Mouse (Mus musculus) liver, embryonic 14.5 days (tissue): ENCODE data around the gene Hoga1. TPM values are rescaled to one million over a fixed set of nuclear protein-coding genes. Genes with fewer than 3 reads are reported as not detected.

Experiments
- ATAC-seq: fragments of 200-750 bp; cut with Nextera tagmentation; 2 replicates; pipeline ENCODE4 v1.8.0; 2017; ENCODE audit warnings: moderate number of reproducible peaks, mild to moderate bottlenecking, moderate library complexity; ENCODE audit not compliant: insufficient read depth
- DNase-seq, 3 experiments: peaks; one replicate each; pipeline ENCODE4 v3.0.0-alpha.2; 2012 to 2013; ENCODE audit warnings: low read depth in 3 of 3, low spot score in 3 of 3
- H3K27ac ChIP-seq: fragments of 300-500 bp; sonication (generic); 2 replicates; pipeline ENCODE4 v1.5.1; 2014; ENCODE audit warnings: moderate library complexity, mild to moderate bottlenecking, control low read depth, inconsistent platforms
- H3K27me3 ChIP-seq: fragments of 300-500 bp; sonication (generic); 2 replicates; pipeline ENCODE4 v1.6.1; 2014; ENCODE audit warnings: mild to moderate bottlenecking, low read length, moderate library complexity; ENCODE audit not compliant: control insufficient read depth, insufficient read depth
- H3K36me3 ChIP-seq: fragments of 300-500 bp; sonication (generic); replicated peaks from 2 replicates; pipeline ENCODE4 v1.6.1; 2014; ENCODE audit warnings: low read depth; ENCODE audit not compliant: control insufficient read depth, insufficient read depth
- H3K4me1 ChIP-seq, 2 experiments: fragments of 200-500 bp in 1 of 2; fragments of 300-500 bp in 1 of 2; sonication (generic) in 1 of 2; replicated peaks; 2 replicates each; pipeline ENCODE4 v1.6.1; 2012 to 2014; ENCODE audit warnings: antibody characterized with exemption in 1 of 2, inconsistent platforms in 1 of 2, low read length in 1 of 2; ENCODE audit not compliant: control insufficient read depth in 2 of 2, insufficient read depth in 2 of 2
- H3K4me2 ChIP-seq: fragments of 300-500 bp; sonication (generic); 2 replicates; pipeline ENCODE4 v1.6.1; 2014; ENCODE audit warnings: low read depth, mild to moderate bottlenecking, control low read depth, moderate library complexity
- H3K4me3 ChIP-seq, 2 experiments: fragments of 200-500 bp in 1 of 2; fragments of 300-500 bp in 1 of 2; sonication (generic) in 1 of 2; 2 replicates each; pipeline ENCODE4 v1.5.1; 2012 to 2014; ENCODE audit warnings: low read depth in 2 of 2, low read length in 2 of 2, mild to moderate bottlenecking in 2 of 2, control low read depth in 1 of 2, inconsistent platforms in 1 of 2, moderate library complexity in 1 of 2; ENCODE audit not compliant: insufficient read depth in 1 of 2
- H3K9ac ChIP-seq: fragments of 300-500 bp; sonication (generic); replicated peaks from 2 replicates; pipeline ENCODE4 v1.6.1; 2014; ENCODE audit warnings: mild to moderate bottlenecking, control low read depth, moderate library complexity
- H3K9me3 ChIP-seq: fragments of 300-500 bp; sonication (generic); 2 replicates; pipeline ENCODE4 v1.6.1; 2016; ENCODE audit warnings: low read length, mixed read lengths; ENCODE audit not compliant: control insufficient read depth
- CTCF ChIP-seq: IDR thresholded peaks from 2 replicates; pipeline ENCODE4 v1.5.1; 2016; ENCODE audit warnings: antibody characterized with exemption, low read depth, control low read depth
- EP300 ChIP-seq: IDR thresholded peaks from 2 replicates; pipeline ENCODE4 v1.6.1; 2016; ENCODE audit warnings: antibody characterized with exemption, low read depth
- WGBS: fragments of 180-500 bp; shearing (Covaris S2); extraction: QIAGEN DNeasy Blood & Tissue Kit; methylation state at CpG from one replicate; pipeline ENCODE4 v1.1.7; 2014; ENCODE audit not compliant: insufficient replicate concordance; 5-methylcytosine and 5-hydroxymethylcytosine counted together
- polyA plus RNA-seq, 2 experiments: library from polyadenylated mRNA; depleted of rRNA in 1 of 2; stranded (reverse) in 1 of 2; unstranded in 1 of 2; fragments of >200 nt; fragmentation: Nextera tagmentation in 1 of 2; extraction: Ambion mirVana in 1 of 2; gene quantifications; 2 replicates each; pipeline versions ENCODE4 v1.2.1 to v1.2.3; 2012 to 2014

Gene Hoga1
- polyA plus RNA-seq, 2 experiments = 25.8 to 30.4 TPM

GRCm38 (mm10) chr19:42034146-42034775 lies 11.1 kb upstream of the Hoga1 start:
- no peak overlapping the region for H3K4me3 ChIP-seq
- H3K9ac ChIP-seq = no peak overlapping the region
- DNase-seq (no peak), ATAC-seq (no peak)
- no peak overlapping the region for H3K4me2 ChIP-seq
- WGBS = 50% methylated on average over 9 of the region's 9 CpGs
- no peaks in the 10 kb centered on the region for H3K27me3 ChIP-seq
- H3K36me3 ChIP-seq = no peaks in the 10 kb centered on the region
- H3K9me3 ChIP-seq = no peaks in the 10 kb centered on the region
- no peaks in the 10 kb centered on the region for H3K4me1 ChIP-seq
- TF ChIP-seq CTCF (no peak), EP300 (no peak)
- H3K27ac ChIP-seq = no peak overlapping the region

GRCm38 (mm10) chr19:42034881-42035455 lies 10.4 kb upstream of the Hoga1 start:
- TF ChIP-seq EP300 (no peak), CTCF (no peak)
- no peak overlapping the region for H3K4me3 ChIP-seq
- H3K36me3 ChIP-seq = no peaks in the 10 kb centered on the region
- no peaks in the 10 kb centered on the region for H3K4me1 ChIP-seq
- H3K27me3 ChIP-seq = no peaks in the 10 kb centered on the region
- H3K9ac ChIP-seq = no peak overlapping the region
- no peak overlapping the region for H3K27ac ChIP-seq
- 62% methylated on average over 11 of the region's 11 CpGs for WGBS
- no peak for ATAC-seq
- H3K9me3 ChIP-seq = no peaks in the 10 kb centered on the region
- no peak for DNase-seq
- no peak overlapping the region for H3K4me2 ChIP-seq

- Histone ChIP-seq H3K27ac (no peak within 1 kb of the TSS), H3K4me3 (no peak within 1 kb of the TSS), H3K36me3 (no peaks in the 10 kb centered on the region), H3K4me1 (no peaks in the 10 kb centered on the region), H3K9ac (no peak within 1 kb of the TSS), H3K27me3 (no peaks in the 10 kb centered on the region), H3K4me2 (no peak within 1 kb of the TSS), H3K9me3 (no peaks in the 10 kb centered on the region)
- DNase-seq = peak; percentile 20 to 30 (median 27)
- 61% methylated on average over 19 of the region's 19 CpGs for WGBS
- TF ChIP-seq EP300 (no peak), CTCF (peak; percentile 95)
- no peak for ATAC-seq
Measured at GRCm38 (mm10) chr19:42035456-42036248, 9.8 kb upstream of the Hoga1 start, which contains the start of gene Ankrd2. TSS of gene Ankrd2 (plus strand) at chr19:42036000.

DNA sequence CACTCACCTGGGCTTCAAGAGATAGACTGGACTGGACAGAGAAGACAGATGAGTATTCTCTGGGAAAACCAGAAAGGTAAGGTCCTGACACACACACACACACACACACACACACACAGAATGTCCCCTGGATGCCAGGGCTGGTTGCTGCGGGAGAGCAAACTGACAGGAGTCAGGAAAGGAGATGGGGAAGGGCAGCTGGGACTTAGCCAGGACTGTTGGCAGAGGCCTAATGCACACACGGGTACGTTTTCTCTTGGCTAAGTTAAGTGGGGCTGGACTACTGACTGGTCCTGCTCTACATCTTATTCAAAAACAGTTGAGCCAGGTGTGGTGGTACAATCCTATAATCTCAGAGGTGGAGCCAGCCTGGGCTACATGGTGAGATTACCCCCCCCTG lies 9.1 kb upstream of the Hoga1 start:
- Histone ChIP-seq H3K4me3 (no peak overlapping the region), H3K27me3 (no peaks in the 10 kb centered on the region), H3K4me1 (no peaks in the 10 kb centered on the region), H3K27ac (no peak overlapping the region), H3K9ac (no peak overlapping the region), H3K36me3 (no peaks in the 10 kb centered on the region), H3K9me3 (no peaks in the 10 kb centered on the region), H3K4me2 (no peak overlapping the region)
- TF ChIP-seq EP300 (no peak), CTCF (no peak)
- WGBS = 58% methylated on average over 3 of the region's 3 CpGs
- DNase-seq (no peak), ATAC-seq (no peak)

DNA sequence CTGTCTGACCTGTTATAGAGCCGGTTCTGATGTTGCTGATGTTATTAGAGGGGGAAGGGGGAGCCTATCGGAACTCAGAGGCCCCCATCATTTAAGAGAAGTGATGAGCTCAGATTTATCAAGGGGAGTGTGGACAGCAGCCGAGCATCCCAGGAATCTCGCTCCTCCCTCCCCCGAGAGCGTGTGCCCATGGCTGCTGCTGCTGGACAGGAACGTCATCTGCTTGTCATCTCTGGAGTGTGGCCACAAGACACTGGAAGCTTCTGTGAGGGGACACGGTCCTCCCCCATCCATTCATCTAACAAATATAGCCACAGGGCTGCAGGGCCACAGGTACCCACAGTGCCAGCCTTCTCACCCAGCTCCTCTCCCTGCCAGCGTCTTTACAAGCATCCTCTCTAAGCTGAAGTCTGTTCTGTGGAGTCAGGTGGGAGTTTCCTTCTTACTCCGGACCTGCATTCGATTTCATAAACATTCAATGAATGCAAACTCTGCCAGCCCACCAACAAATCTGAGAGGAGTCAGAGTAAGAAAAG lies 8.2 kb upstream of the Hoga1 start:
- no peaks in the 10 kb centered on the region for H3K4me1 ChIP-seq
- H3K4me2 ChIP-seq = no peak overlapping the region
- 67% methylated on average over 11 of the region's 11 CpGs for WGBS
- no peak overlapping the region for H3K27ac ChIP-seq
- no peaks in the 10 kb centered on the region for H3K9me3 ChIP-seq
- H3K27me3 ChIP-seq = no peaks in the 10 kb centered on the region
- no peak overlapping the region for H3K4me3 ChIP-seq
- no peak overlapping the region for H3K9ac ChIP-seq
- no peak for TF ChIP-seq CTCF
- TF ChIP-seq EP300 = no peak
- DNase-seq (no peak), ATAC-seq (no peak)
- no peaks in the 10 kb centered on the region for H3K36me3 ChIP-seq
